Mouse (Mus musculus): ENCODE data around the gene Sfmbt1.

- TF ChIP-seq CHD2 (IDR thresholded peaks at IDR 0.05; ENCODE audit: low read depth, low read length) (no peak), ZC3H11A (IDR thresholded peaks at IDR 0.05; ENCODE audit: borderline replicate concordance, low read depth, low read length) (no peak), ZNF384 (IDR thresholded peaks at IDR 0.05; ENCODE audit: low read depth, low read length) (no peak), HCFC1 (IDR thresholded peaks at IDR 0.05; ENCODE audit: borderline replicate concordance, insufficient read depth, low read length) (no peak), MAFK (IDR thresholded peaks at IDR 0.05; ENCODE audit: insufficient read depth, low read depth, low read length) (no peak)
Observed at GRCm38 (mm10) chr14:30850504-30850903, 135.9 kb downstream of the Sfmbt1 start.

Data from ES-E14 (cell line).